Mouse (Mus musculus) left cerebral cortex, adult 2 months (tissue): Measurements from ENCODE around the gene Cfap44. TPM values are rescaled to one million over a fixed set of nuclear protein-coding genes. Genes with fewer than 3 reads are reported as not detected.

Experiments used
- DNase-seq, 2 experiments: peaks; one replicate each; pipeline ENCODE4 v3.0.0; 2021 to 2022; ENCODE audit warnings: low spot score in 2 of 2, mixed read lengths in 1 of 2; ENCODE audit errors: extremely low spot score in 1 of 2
- H3K27ac ChIP-seq: fragments of 200-600 bp; 2 replicates; pipeline ENCODE4 v1.8.1; 2022
- H3K4me3 ChIP-seq: fragments of 200-600 bp; 2 replicates; pipeline ENCODE4 v1.8.1; 2022
- CTCF ChIP-seq: fragments of 200-600 bp; IDR thresholded peaks from 2 replicates; pipeline ENCODE4 v1.8.1; 2022; ENCODE audit warnings: antibody characterized with exemption, mild to moderate bottlenecking, moderate library complexity
- intact Hi-C: fragments of 180-260 bp; cut with DNase I; formaldehyde crosslinking; loops from one replicate; pipeline ENCODE4 v1.15.1; 2025
- total RNA-seq, 2 experiments: library from RNA; stranded (reverse); gene quantifications; 2 replicates each; pipeline ENCODE4 v1.2.3; 2021

Gene Cfap44
- total RNA-seq, 2 experiments from 2014 or later, result 4.3 to 5.0 TPM

DNA sequence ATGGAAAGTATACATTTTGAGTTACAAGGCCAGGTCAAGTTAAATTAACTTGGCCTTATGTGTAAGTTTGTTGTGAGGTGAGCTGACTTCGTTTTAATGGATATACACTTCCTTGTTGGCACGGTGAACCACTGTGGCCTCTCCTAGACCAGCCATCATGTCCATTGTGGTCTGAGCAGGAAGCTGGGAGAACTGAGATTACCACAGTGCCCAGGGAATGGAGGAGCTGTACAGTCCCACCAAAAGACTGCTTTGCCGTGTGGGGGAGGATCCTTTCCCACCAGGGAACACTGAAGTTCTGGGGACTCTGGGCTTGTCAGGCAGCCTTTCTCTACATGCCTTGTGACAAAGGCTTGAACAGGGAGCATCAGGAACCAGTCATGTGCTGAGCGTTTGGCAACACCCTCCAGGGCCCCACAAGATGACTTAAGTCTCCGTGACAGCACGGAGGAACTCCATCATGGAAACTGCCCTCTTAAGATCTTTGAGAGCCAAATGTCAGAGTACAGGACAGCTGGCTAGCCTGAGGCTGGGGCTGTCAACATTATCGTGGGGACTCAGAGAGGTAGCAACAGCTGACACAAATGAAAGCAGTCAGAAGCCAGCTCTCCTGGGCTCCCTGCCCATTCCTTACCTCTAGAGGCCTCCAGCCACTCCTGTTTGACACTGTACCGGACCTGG lies 108.4 kb downstream of the Cfap44 start:
- intact Hi-C loops, result no loop called here

DNA sequence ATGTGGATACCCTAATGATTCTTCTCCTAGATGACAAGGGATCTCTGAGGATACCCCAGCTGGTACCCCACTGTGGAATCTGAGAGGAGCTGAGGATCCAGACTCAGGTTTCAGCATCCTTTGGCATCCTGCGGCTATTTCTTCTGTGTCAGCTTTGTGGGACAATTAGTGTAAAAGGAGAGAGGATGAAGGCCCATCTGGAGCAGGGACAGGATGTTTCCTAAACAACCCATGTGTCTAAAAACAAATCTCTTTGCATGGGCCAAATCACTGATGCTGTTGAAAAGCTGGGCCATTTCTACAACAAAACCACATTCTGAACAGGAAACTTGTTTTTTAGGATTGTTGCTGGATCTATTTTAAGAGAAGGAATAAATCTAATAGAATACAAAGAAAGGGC lies 110.6 kb downstream of the Cfap44 start:
- no peak for TF ChIP-seq CTCF
- DNase-seq, result no peak
- Histone ChIP-seq H3K27ac (no peak overlapping the region), H3K4me3 (no peak overlapping the region)
- intact Hi-C loops, result no loop called here

More for the DNA sequence above, 108.4 kb downstream of the Cfap44 start:
- no peak for DNase-seq
- TF ChIP-seq CTCF, result no peak
- H3K4me3 ChIP-seq, result no peak overlapping the region
- H3K27ac ChIP-seq, result no peak overlapping the region

DNA sequence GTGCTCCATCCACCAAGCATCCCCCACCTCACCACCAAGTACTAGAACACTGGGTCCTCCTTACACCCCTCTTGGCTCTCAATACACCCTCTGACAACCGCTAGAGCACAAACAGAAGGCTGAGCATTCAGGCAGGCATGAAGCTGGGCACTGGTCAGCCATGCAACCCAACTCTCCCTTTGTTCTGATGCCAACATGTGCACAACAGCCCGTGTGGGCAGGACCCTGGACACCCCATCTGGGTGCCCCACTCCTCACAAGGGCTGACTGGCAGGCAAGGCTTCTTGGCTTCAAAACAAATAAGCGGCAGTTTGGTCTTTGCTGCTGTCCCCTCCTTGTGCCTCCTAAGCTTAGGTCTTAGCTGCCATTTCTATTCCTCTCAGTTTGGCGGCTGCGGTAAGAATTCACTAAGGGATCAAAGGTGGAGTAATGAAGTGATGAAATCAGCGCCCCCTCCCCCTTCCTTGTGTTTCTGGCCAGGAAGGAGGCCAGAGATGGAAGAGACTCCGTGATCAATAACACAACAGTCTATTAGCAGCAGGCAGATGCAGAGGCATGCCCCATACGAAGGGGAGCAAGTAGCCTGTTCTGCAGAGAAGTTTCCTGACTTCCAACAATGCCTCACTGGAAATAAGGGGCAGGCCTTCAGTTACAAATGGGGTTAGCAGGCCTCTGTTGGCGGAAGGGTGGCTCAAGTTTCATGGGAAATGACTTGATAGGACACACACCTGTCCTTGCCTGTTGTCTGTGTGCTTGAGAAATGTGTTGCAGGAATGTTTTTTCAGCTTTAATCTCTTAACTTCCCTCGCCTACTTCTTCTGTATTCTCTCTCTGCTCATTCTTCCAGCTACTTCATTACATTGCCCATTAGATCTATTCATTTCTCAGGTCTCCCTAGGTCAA lies 112.7 kb downstream of the Cfap44 start:
- DNase-seq, result no peak
- no peak overlapping the region for H3K27ac ChIP-seq
- no peak for TF ChIP-seq CTCF
- intact Hi-C loops, result no loop called here
- H3K4me3 ChIP-seq, result no peak overlapping the region

DNA sequence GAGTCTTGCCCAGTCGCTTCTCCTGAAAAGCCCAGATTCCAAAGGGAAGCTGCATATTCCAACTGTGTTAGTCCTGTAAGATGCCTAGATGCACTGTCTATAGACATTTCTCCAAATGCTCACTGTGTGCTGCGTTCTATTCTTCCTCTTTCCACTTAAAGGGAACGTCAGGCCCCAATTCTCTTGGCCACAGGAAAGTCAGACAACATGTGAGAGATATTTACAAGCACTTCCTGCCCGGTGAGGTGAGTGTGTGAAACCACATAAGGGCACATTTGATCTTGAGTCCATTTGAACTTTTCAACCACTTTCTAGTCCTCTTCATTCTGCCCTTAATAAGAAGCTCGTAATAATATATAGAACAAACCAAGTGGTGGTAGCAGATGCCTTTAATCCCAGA lies 113.4 kb downstream of the Cfap44 start:
- H3K27ac ChIP-seq, result no peak overlapping the region
- no peak overlapping the region for H3K4me3 ChIP-seq
- no peak for TF ChIP-seq CTCF
- intact Hi-C loops, result no loop called here
- no peak for DNase-seq

DNA sequence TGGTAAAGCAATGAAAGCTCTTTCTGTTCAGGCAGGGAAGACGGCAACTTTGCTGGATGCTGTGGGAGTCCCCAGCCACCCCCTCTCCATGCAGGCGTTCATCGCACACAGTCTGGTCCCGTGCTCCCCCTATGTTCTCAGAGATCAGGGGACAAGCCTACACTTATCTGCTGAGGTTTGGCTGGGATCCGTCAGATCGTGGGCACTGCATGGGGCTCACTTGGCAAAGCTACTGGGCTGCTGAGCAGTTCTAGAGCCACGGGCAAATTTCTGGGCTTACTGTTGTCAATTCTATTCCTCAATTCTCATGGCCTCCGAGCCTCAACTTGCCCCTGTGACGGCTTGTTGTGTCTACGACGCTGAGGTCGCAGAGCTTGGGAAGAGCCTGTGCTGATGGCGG lies 114.2 kb downstream of the Cfap44 start:
- intact Hi-C loops, result no loop called here
- no peak overlapping the region for H3K4me3 ChIP-seq
- peak overlapping the region; percentile 10; the same call in 1 of the 2 replicates for H3K27ac ChIP-seq
- no peak for TF ChIP-seq CTCF
- no peak for DNase-seq

DNA sequence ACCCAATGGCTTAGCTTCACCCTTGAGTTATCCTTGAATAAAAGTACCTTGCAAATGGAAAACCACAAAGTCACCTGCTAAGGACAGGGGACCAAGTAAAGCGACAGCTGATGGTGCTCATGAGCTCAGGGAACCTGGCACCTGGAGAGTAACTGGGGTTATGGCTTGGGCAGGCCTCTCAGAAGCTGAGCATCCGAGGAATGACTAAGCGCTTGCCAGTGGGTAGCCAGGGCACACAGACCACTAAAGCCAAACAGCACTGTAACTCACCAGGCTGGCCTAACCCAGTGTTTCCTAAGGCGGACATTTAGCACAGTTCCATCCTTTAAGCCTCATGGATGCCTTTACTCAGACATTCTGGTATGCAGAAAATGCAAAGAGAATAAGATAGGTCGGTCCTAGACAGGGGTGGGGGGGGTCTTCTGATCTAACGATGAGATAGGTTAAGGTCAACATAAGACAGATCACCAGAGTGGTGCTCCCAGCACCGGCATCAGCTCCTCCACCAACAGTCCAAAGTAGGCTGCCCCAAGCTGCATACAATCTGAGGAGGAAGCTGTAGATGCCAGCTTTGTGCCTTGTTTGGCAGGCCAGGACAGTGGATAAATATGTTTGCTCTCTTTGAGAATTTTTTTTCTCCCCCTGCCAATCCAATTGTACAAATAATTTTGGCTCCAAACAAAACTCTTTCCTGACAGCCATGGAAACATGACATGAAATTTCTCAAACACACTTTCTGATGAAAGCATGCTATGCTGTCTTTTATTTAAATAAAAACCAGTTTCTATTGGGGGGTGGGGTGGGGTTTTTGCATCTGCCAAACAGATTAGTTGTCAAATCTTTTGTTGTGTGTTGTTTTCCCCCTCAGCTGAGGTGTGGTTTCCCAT lies 115.1 kb downstream of the Cfap44 start:
- Histone ChIP-seq H3K27ac (0 out of 2 replicates have a peak overlapping the region, but pooled peaks have one; percentile 10), H3K4me3 (no peak overlapping the region)
- TF ChIP-seq CTCF, result no peak
- DNase-seq, result no peak
- intact Hi-C loops, result no loop called here

DNA sequence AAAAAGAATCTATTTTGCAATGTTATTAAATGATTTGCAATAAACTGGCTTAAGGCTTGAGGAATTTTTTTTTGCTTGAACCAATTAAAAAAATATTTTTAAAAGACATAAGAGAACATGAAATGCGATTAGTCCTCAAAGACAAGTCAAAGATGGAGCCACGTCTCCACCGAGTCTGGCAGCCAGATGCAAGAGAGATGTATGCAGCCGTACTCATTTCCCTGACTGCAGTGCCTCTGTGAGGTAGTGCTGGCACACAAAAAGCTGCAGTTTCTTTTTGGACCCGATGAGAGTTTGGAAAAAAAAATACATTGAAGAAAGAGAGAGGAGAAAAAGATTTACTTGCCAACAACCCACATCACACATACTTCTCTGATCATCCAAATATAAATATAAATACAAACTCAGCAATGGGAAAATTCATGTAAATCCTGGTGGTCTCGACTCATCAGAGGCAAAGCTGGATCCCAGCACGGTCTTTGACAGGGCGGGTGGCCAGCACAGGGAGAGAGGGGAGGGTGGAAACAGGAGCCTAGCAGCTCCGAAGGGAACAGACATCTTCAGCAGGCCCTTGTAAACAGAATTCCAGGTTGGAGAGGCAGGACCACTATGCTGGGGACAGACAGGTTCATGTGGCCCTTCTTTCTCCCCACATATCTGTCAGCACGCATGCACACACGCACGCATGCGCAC lies 116.1 kb downstream of the Cfap44 start:
- DNase-seq, result no peak
- intact Hi-C loops, result no loop called here
- peak overlapping the region; percentile 48; the same call in 1 of the 2 replicates for H3K27ac ChIP-seq

DNA sequence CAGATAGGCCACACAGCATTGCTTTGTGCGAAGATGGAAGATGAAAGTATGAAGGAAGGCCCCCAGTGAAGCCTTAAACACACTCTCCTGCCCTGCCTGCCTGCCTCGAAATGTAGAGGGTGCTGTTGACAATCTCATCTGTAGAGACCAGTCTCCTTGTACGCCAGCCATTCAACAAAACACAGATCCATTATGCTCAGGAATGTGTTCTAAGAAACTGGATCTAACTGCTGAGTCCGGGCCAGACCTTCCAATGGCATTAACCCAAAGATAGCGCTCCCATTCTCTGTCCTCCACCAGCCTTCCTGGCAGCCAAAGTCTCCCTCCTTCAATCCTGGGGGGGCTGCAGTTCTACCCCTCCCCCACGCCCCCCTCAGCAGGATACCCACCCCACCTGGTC lies 121.9 kb downstream of the Cfap44 start:
- intact Hi-C loops, result no loop called here
- DNase-seq, result no peak
- H3K27ac ChIP-seq, result no peak overlapping the region
- no peak overlapping the region for H3K4me3 ChIP-seq
- no peak for TF ChIP-seq CTCF

More for the DNA sequence above, 116.1 kb downstream of the Cfap44 start:
- TF ChIP-seq CTCF, result no peak
- no peak overlapping the region for H3K4me3 ChIP-seq

DNA sequence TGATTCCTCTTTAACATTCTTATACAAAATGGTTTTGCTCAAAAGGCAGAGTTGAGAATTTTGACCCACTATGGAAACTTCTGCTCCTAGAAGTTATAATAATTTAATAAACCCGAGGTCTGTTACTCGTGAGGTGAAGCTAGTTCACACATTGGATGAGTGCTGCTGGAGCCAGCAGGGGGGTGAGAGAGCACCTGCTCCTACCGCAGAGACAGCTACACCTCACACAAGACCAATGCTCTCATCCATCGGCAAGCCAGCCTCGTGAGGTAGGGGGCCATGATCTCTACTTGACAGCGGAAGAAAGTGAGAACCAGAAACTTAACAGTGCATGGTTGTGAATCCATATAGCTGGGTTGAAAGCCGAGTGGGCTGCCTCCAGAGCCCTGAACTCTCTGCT lies 129.0 kb downstream of the Cfap44 start:
- no peak for TF ChIP-seq CTCF

DNA sequence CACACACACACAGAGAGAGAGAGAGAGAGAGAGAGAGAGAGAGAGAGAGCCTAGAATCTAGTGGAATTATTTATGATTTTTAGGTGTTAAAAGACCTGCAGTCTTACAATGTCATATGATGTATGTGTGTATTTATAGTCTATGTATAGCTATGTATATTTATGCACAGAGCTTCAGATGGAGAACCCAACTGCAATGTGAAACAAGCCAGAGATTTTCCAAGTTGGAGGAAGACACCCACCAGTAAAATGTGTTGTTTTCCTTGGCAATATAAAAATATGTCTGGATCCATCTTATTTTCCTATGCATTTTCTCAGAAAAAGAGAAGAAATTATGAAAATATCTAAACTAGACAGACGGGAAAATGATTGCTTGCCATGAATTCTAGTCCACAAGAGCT lies 131.4 kb downstream of the Cfap44 start:
- H3K4me3 ChIP-seq, result no peak overlapping the region
- TF ChIP-seq CTCF, result no peak
- intact Hi-C loops, result no loop called here
- DNase-seq, result no peak
- peak overlapping the region; percentile 75 for H3K27ac ChIP-seq

More for the DNA sequence above, 129.0 kb downstream of the Cfap44 start:
- Histone ChIP-seq H3K27ac (no peak overlapping the region), H3K4me3 (no peak overlapping the region)
- intact Hi-C loops, result no loop called here
- no peak for DNase-seq

DNA sequence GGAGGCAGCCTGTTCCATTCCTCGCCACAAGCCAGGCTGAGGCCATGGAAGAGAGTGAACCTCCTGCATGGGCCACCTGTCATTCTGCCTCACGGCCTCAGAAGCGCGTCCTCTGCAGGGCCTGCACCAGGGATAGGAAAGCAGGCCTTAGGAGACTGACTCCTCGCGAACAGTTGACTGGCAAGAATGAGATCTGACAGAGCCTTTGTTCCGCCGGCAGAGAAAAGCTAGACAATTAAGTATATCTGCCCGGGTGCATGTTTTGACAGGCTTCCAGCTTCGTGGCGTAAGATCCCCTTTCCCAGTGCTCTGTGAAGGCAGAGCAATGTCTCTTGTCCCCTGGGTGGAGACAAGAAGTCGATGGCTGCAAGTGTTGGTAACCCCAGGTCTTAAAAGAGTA lies 132.1 kb downstream of the Cfap44 start:
- DNase-seq, result no peak
- TF ChIP-seq CTCF, result no peak
- intact Hi-C loops, result no loop called here
- peak overlapping the region; percentile 75 for H3K27ac ChIP-seq
- H3K4me3 ChIP-seq, result no peak overlapping the region
